Mouse (Mus musculus): ENCODE data around the gene Ttc28. TPM values are rescaled to one million over a fixed set of nuclear protein-coding genes. Genes with fewer than 3 reads are reported as not detected.

Ttc28 gene
- polyA plus RNA-seq, 1 experiment from 2014 or later = 13.9 TPM

GRCm38 (mm10) chr5:110998298-110998697, 118.7 kb downstream of the Ttc28 start:
- Histone ChIP-seq H3K4me2 (no peak overlapping the region), H3K27ac (no peak overlapping the region), H3K4me1 (peaks cover 19% of the 10 kb centered on the region), H3K9me3 (replicated peaks) (no peaks in the 10 kb centered on the region), H3K9ac (no peak overlapping the region), H3K36me3 (no peaks in the 10 kb centered on the region), H3K4me3 (replicated peaks) (no peak overlapping the region), H3K27me3 (no peaks in the 10 kb centered on the region)
- WGBS = 39% methylated on average over 4 of the region's 4 CpGs
- ATAC-seq (replicated peaks; ENCODE audit: low FRiP score) = no peak

GRCm38 (mm10) chr5:111000953-111001352, 121.3 kb downstream of the Ttc28 start:
- no peak overlapping the region for H3K9ac ChIP-seq
- ATAC-seq (replicated peaks; ENCODE audit: low FRiP score) = no peak
- no peak overlapping the region for H3K4me2 ChIP-seq
- H3K27ac ChIP-seq = no peak overlapping the region
- H3K9me3 ChIP-seq (replicated peaks) = no peaks in the 10 kb centered on the region
- 0 out of 2 replicates have a peak, but pooled peaks cover 4% of the 10 kb centered on the region for H3K36me3 ChIP-seq
- no peaks in the 10 kb centered on the region for H3K27me3 ChIP-seq
- H3K4me1 ChIP-seq = peaks cover 20% of the 10 kb centered on the region
- 78% methylated on average over 5 of the region's 5 CpGs for WGBS
- no peak overlapping the region for H3K4me3 ChIP-seq (replicated peaks)

DNA sequence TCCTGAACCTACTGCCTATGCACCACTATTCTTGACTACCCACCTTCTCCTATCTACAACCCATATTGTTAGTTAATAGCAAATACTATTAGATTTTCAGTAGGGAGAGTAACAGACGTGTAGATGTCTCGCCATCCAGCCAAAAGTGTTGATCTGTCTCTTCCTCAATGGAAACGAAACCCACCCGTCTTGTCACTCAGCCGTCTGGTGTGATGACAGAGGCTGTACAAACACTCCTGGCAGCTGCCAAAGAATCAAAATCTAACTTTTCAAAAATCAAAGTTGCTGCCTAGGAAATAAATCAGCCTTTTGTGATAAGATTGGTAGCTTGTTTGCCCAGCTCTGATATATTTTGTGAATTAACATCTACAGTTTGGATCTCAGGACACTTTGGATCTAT, 123.6 kb downstream of the Ttc28 start:
- no peaks in the 10 kb centered on the region for H3K27me3 ChIP-seq
- H3K27ac ChIP-seq = no peak overlapping the region
- no peak for ATAC-seq (replicated peaks; ENCODE audit: low FRiP score)
- no peak overlapping the region for H3K9ac ChIP-seq
- no peak overlapping the region for H3K4me3 ChIP-seq (replicated peaks)
- H3K4me2 ChIP-seq = no peak overlapping the region
- no peaks in the 10 kb centered on the region for H3K9me3 ChIP-seq (replicated peaks)
- peaks cover 35% of the 10 kb centered on the region for H3K4me1 ChIP-seq
- H3K36me3 ChIP-seq = 0 out of 2 replicates have a peak, but pooled peaks cover 4% of the 10 kb centered on the region
- 91% methylated on average over 5 of the region's 5 CpGs for WGBS

- Histone ChIP-seq H3K27ac (no peak overlapping the region), H3K9me3 (replicated peaks) (no peaks in the 10 kb centered on the region), H3K9ac (no peak overlapping the region), H3K36me3 (0 out of 2 replicates have a peak, but pooled peaks cover 4% of the 10 kb centered on the region), H3K4me3 (replicated peaks) (no peak overlapping the region), H3K4me2 (no peak overlapping the region), H3K27me3 (no peaks in the 10 kb centered on the region), H3K4me1 (peaks cover 30% of the 10 kb centered on the region)
- ATAC-seq (replicated peaks; ENCODE audit: low FRiP score) = no peak
- 90% methylated on average over 9 of the region's 9 CpGs for WGBS
These were observed 124.1 kb downstream of the Ttc28 start for GRCm38 (mm10) chr5:111003750-111004149.

DNA sequence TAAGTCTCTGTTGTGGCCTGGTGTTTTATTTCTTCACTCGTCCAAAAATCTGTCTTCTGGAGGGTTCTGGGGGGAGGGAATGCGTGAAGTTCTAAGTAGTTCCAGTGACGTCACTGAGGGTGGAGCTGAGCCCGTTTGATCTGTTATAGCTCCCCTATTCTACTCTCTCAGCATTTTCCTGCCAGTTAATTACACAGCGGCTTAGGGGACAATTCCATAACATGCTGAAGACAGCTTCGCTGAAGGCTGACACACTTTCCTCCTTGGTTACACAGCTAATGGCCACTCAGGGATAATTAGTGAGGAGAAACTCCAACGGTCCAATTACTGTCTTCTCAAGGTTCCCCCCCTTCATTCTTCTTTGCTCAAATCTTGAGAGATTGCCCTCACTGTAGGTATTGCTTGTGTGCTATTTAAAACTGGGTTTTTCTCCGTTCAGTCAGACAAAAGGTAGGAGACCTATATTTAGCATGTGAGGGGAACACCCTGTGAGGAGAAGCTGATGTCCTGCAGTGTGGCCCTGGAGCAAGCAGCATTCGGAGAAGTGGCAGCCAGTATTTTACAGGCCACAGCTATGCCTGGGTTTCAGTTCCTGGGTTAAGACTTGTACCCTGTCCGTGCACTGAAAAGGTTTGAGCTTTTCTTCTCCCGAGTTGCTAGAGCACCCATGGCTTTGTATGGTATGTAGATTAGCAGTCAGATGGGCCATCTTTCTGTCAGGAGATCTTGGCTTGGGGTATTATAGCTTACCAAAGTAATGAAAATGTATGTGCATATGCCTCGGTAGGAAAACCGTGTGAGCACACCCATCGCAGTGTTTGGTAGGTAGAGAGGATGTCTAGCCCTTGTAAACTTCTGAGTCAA, 126.9 kb downstream of the Ttc28 start:
- Histone ChIP-seq H3K4me1 (peaks cover 33% of the 10 kb centered on the region), H3K9me3 (replicated peaks) (peaks cover 6% of the 10 kb centered on the region; the same call in 1 of the 2 replicates), H3K27me3 (no peaks in the 10 kb centered on the region), H3K4me2 (no peak overlapping the region), H3K36me3 (peaks cover 11% of the 10 kb centered on the region), H3K4me3 (replicated peaks) (no peak overlapping the region), H3K9ac (no peak overlapping the region), H3K27ac (no peak overlapping the region)
- ATAC-seq (replicated peaks; ENCODE audit: low FRiP score) = no peak
- WGBS = 51% methylated on average over 14 of the region's 14 CpGs

GRCm38 (mm10) chr5:111007136-111007500, 127.5 kb downstream of the Ttc28 start:
- no peak for ATAC-seq (replicated peaks; ENCODE audit: low FRiP score)
- no peak overlapping the region for H3K4me3 ChIP-seq (replicated peaks)
- 37% methylated on average over 7 of the region's 7 CpGs for WGBS
- peaks cover 6% of the 10 kb centered on the region; the same call in 1 of the 2 replicates for H3K9me3 ChIP-seq (replicated peaks)
- no peak overlapping the region for H3K27ac ChIP-seq
- peaks cover 39% of the 10 kb centered on the region for H3K4me1 ChIP-seq
- H3K4me2 ChIP-seq = no peak overlapping the region
- H3K9ac ChIP-seq = no peak overlapping the region
- H3K36me3 ChIP-seq = peaks cover 11% of the 10 kb centered on the region
- no peaks in the 10 kb centered on the region for H3K27me3 ChIP-seq

GRCm38 (mm10) chr5:111007900-111008299, 128.3 kb downstream of the Ttc28 start:
- Histone ChIP-seq H3K4me1 (peaks cover 47% of the 10 kb centered on the region), H3K9ac (no peak overlapping the region), H3K36me3 (peaks cover 11% of the 10 kb centered on the region), H3K4me3 (replicated peaks) (no peak overlapping the region), H3K27me3 (no peaks in the 10 kb centered on the region), H3K9me3 (replicated peaks) (peaks cover 6% of the 10 kb centered on the region; the same call in 1 of the 2 replicates), H3K4me2 (no peak overlapping the region), H3K27ac (no peak overlapping the region)
- 65% methylated on average over 8 of the region's 8 CpGs for WGBS
- ATAC-seq (replicated peaks; ENCODE audit: low FRiP score) = no peak

DNA sequence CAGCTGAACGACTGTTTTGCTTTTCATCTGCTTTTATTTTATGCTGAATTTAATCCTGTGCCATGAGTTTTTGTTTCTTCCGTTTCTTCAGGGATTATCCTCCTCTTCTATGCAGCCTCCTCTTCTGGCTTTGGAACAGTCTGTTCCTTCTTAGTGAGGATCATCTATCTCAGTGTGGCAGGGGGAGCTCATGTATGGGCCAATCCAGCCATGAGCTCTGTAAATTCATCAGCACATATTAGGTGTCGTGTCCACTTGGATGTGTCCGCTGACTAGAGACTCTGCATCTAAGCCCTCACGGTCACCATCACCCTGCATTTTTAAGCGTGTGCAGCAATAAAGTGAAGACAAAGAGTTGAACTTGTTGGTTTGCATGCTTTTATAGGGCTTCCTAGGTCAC, 128.8 kb downstream of the Ttc28 start:
- Histone ChIP-seq H3K27ac (no peak overlapping the region), H3K36me3 (peaks cover 11% of the 10 kb centered on the region), H3K4me3 (replicated peaks) (no peak overlapping the region), H3K4me2 (no peak overlapping the region), H3K9ac (no peak overlapping the region), H3K4me1 (peaks cover 50% of the 10 kb centered on the region), H3K9me3 (replicated peaks) (peaks cover 6% of the 10 kb centered on the region; the same call in 1 of the 2 replicates), H3K27me3 (no peaks in the 10 kb centered on the region)
- 72% methylated on average over 6 of the region's 6 CpGs for WGBS
- no peak for ATAC-seq (replicated peaks; ENCODE audit: low FRiP score)

DNA sequence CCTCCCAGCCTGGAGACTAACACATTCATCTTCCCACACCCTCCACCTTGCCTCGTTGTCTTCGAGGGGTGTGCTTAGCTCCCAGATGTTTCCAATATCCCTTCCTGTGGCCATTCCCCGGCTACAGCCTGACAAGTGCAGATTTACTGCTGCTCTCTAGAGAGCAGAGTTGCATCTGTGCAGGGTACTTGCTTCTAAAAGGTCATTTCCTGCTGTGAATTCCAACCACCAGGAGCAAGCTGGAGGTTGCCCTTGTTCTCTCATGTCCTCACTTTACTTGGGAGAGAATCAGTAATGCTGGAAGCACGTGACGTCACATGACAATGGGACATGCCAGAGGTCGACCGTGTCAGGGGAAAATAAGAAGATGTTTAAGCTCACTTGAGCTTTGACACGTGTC, 131.7 kb downstream of the Ttc28 start:
- 6% methylated on average over 8 of the region's 8 CpGs for WGBS
- Histone ChIP-seq H3K9ac (no peak overlapping the region), H3K4me3 (replicated peaks) (no peak overlapping the region), H3K36me3 (peaks cover 12% of the 10 kb centered on the region), H3K27me3 (no peaks in the 10 kb centered on the region), H3K9me3 (replicated peaks) (peaks cover 6% of the 10 kb centered on the region; the same call in 1 of the 2 replicates), H3K4me2 (peak overlapping the region; percentile 30; the same call in 1 of the 2 replicates), H3K4me1 (peaks cover 54% of the 10 kb centered on the region), H3K27ac (peak overlapping the region; percentile 48)
- ATAC-seq (replicated peaks; ENCODE audit: low FRiP score) = peak; percentile 85

- peak overlapping the region; percentile 48; the same call in 1 of the 2 replicates for H3K27ac ChIP-seq
- peaks cover 6% of the 10 kb centered on the region; the same call in 1 of the 2 replicates for H3K9me3 ChIP-seq (replicated peaks)
- no peak overlapping the region for H3K9ac ChIP-seq
- no peak overlapping the region for H3K4me3 ChIP-seq (replicated peaks)
- no peaks in the 10 kb centered on the region for H3K27me3 ChIP-seq
- peaks cover 52% of the 10 kb centered on the region for H3K4me1 ChIP-seq
- 55% methylated on average over 11 of the region's 11 CpGs for WGBS
- H3K36me3 ChIP-seq = peaks cover 12% of the 10 kb centered on the region
- H3K4me2 ChIP-seq = no peak overlapping the region
- ATAC-seq (replicated peaks; ENCODE audit: low FRiP score) = no peak
These were observed 132.5 kb downstream of the Ttc28 start for GRCm38 (mm10) chr5:111012064-111012463.

GRCm38 (mm10) chr5:111012587-111012986, 133.0 kb downstream of the Ttc28 start:
- 29% methylated on average over 7 of the region's 7 CpGs for WGBS
- Histone ChIP-seq H3K9me3 (replicated peaks) (peaks cover 6% of the 10 kb centered on the region; the same call in 1 of the 2 replicates), H3K27me3 (no peaks in the 10 kb centered on the region), H3K9ac (no peak overlapping the region), H3K4me1 (peaks cover 53% of the 10 kb centered on the region), H3K4me2 (no peak overlapping the region), H3K27ac (peak overlapping the region; percentile 45; the same call in 1 of the 2 replicates), H3K4me3 (replicated peaks) (no peak overlapping the region), H3K36me3 (peaks cover 12% of the 10 kb centered on the region)
- no peak for ATAC-seq (replicated peaks; ENCODE audit: low FRiP score)

GRCm38 (mm10) chr5:111014960-111015359, 135.4 kb downstream of the Ttc28 start:
- WGBS = 79% methylated on average over 4 of the region's 4 CpGs
- Histone ChIP-seq H3K27ac (no peak overlapping the region), H3K9me3 (replicated peaks) (peaks cover 3% of the 10 kb centered on the region; the same call in 1 of the 2 replicates), H3K4me1 (peaks cover 59% of the 10 kb centered on the region), H3K9ac (no peak overlapping the region), H3K4me2 (no peak overlapping the region), H3K4me3 (replicated peaks) (no peak overlapping the region), H3K27me3 (no peaks in the 10 kb centered on the region), H3K36me3 (peaks cover 8% of the 10 kb centered on the region)
- ATAC-seq (replicated peaks; ENCODE audit: low FRiP score) = no peak
